In genomic region chr1:64301530-64302061, GRCm38 (mm10) we compare ENCODE assay signal across 8 mouse cellular contexts.
DNase-seq lines count a peak whose midpoint lies in the region; ATAC-seq and TF ChIP-seq lines count a peak whose summit lies in the region.

No protein-coding gene starts in this region.

- 20% methylated on average over 6 of the region's 6 CpGs for WGBS in liver, embryonic 15.5 days (ENCODE audit: insufficient replicate concordance)
- 83% methylated on average over 6 of the region's 6 CpGs for WGBS in forebrain, embryonic 13.5 days

- H3K4me1 ChIP-seq in ES-Bruce4 (ENCODE audit: control insufficient read depth, insufficient read depth, low read length), result peaks cover 9% of the 10 kb centered on the region
- peaks cover 5% of the 10 kb centered on the region; the same call in 1 of the 2 replicates for H3K4me1 ChIP-seq in liver, embryonic 15.5 days (replicated peaks)
- H3K4me1 ChIP-seq in forebrain, embryonic 13.5 days, result peaks cover 12% of the 10 kb centered on the region; the same call in 1 of the 2 replicates

- peak; percentile 34 for ATAC-seq in liver, embryonic 15.5 days (ENCODE audit: insufficient read depth)
- no peak for ATAC-seq in forebrain, embryonic 13.5 days

- peak; percentile 51 for DNase-seq in adrenal gland, postnatal 14 days
- DNase-seq in heart, postnatal 10 days, result peak; percentile 61 to 66
- no peak for DNase-seq in embryo, embryonic 11 days
- no peak for DNase-seq in cerebellum, adult 9-10 months
- no peak for DNase-seq in cerebellum, postnatal 36 days

- H3K27ac ChIP-seq in ES-Bruce4 (ENCODE audit: insufficient read depth, low read length), result peak overlapping the region; percentile 61; the same call in 1 of the 2 replicates
- no peak overlapping the region for H3K27ac ChIP-seq in liver, embryonic 15.5 days (replicated peaks)
- no peak overlapping the region for H3K27ac ChIP-seq in forebrain, embryonic 13.5 days

- no peak overlapping the region for H3K4me3 ChIP-seq in ES-Bruce4 (ENCODE audit: low read depth, low read length)
- no peak overlapping the region for H3K4me3 ChIP-seq in liver, embryonic 15.5 days (replicated peaks)
- no peak overlapping the region for H3K4me3 ChIP-seq in forebrain, embryonic 13.5 days

- no peak for TF ChIP-seq POLR2A in ES-Bruce4 (IDR thresholded peaks at IDR 0.05; ENCODE audit: insufficient read depth, low read length)

- intact Hi-C loops in heart, postnatal 10 days (cut with DNase I), result loop anchor here (1.0 to 5.0 kb wide), 6 partner anchors 73 to 539 kb away; partner anchors contain the start of gene Klf7

- H3K4me2 ChIP-seq in liver, embryonic 15.5 days, result no peak overlapping the region
- no peak overlapping the region for H3K4me2 ChIP-seq in forebrain, embryonic 13.5 days

- H3K9ac ChIP-seq in ES-Bruce4 (ENCODE audit: low read depth, poor library complexity, severe bottlenecking), result no peak overlapping the region
- H3K9ac ChIP-seq in liver, embryonic 15.5 days, result no peak overlapping the region
- H3K9ac ChIP-seq in forebrain, embryonic 13.5 days, result no peak overlapping the region

- H3K36me3 ChIP-seq in ES-Bruce4 (ENCODE audit: control insufficient read depth, insufficient read depth, low read length, poor library complexity, severe bottlenecking), result no peaks in the 10 kb centered on the region
- H3K36me3 ChIP-seq in liver, embryonic 15.5 days (replicated peaks), result no peaks in the 10 kb centered on the region
- no peaks in the 10 kb centered on the region for H3K36me3 ChIP-seq in forebrain, embryonic 13.5 days (ENCODE audit: poor library complexity, severe bottlenecking)

- no peaks in the 10 kb centered on the region for H3K27me3 ChIP-seq in ES-Bruce4 (ENCODE audit: control insufficient read depth, insufficient read depth, low read length, poor library complexity, severe bottlenecking)
- no peaks in the 10 kb centered on the region for H3K27me3 ChIP-seq in liver, embryonic 15.5 days
- no peaks in the 10 kb centered on the region for H3K27me3 ChIP-seq in forebrain, embryonic 13.5 days

- no peaks in the 10 kb centered on the region for H3K9me3 ChIP-seq in ES-Bruce4 (replicated peaks; ENCODE audit: control insufficient read depth, insufficient read depth, low read length, poor library complexity, severe bottlenecking)
- no peaks in the 10 kb centered on the region for H3K9me3 ChIP-seq in liver, embryonic 15.5 days (replicated peaks)
- no peaks in the 10 kb centered on the region for H3K9me3 ChIP-seq in forebrain, embryonic 13.5 days (replicated peaks)

- TF ChIP-seq EP300 in ES-Bruce4 (IDR thresholded peaks at IDR 0.05; ENCODE audit: insufficient read depth, low read depth, low read length), result no peak

- no peak for TF ChIP-seq CTCF in ES-Bruce4 (IDR thresholded peaks at IDR 0.05; ENCODE audit: low read depth, low read length)

Comparison
In these comparisons a context has a peak if more than half of its experiments do, and no peak if none do; other contexts are left out.
1. DNase-seq: peak in adrenal gland, postnatal 14 days (single experiment) and heart, postnatal 10 days (2 of 2); none in embryo, embryonic 11 days (single experiment), cerebellum, adult 9-10 months (single experiment) and cerebellum, postnatal 36 days (0 of 2).